Mouse (Mus musculus): ENCODE results near the gene Efna5.

DNA sequence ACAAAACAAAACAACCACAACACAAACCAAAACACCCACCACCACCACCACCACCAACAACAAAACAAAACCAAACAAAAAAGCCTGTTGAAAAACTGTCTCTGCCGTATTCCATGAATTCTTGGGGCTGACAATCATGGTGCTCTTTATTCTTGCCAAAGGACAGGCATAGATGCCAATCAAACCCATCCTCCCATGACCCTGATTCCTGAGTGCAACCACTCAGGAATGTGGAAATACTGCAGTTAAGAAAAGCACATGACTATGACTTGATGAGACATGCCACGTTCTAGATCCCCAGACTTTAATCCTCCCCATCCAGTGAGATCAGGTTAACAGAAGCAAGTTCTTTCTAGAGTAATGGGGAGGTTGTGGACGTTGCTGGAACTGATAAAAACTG, 246.2 kb downstream of the Efna5 start:
- TF ChIP-seq IRF4 (IDR thresholded peaks at IDR 0.05; ENCODE audit: low read depth, low read length) (no peak), RCOR1 (conservative IDR thresholded peaks at IDR 0.05; ENCODE audit: low read depth, low read length) (no peak), NRF1 (IDR thresholded peaks at IDR 0.05; ENCODE audit: low read depth, low read length) (no peak), POLR2A (IDR thresholded peaks at IDR 0.05; ENCODE audit: low read depth, low read length) (no peak), ZC3H11A (IDR thresholded peaks at IDR 0.05; ENCODE audit: low read depth, low read length) (no peak), EP300 (IDR thresholded peaks at IDR 0.05; ENCODE audit: low read length) (no peak), CTCF (conservative IDR thresholded peaks at IDR 0.05 in 1 of 2, IDR thresholded peaks at IDR 0.05 in 1 of 2; ENCODE audit: low read depth in 2 of 2, low read length in 2 of 2) (no peak), USF1 (IDR thresholded peaks at IDR 0.05; ENCODE audit: low read depth, low read length) (no peak), MAX (IDR thresholded peaks at IDR 0.05; ENCODE audit: low read length) (no peak)

Data from CH12.LX (cell line).